Mouse (Mus musculus) liver, embryonic 11.5 days (tissue): ENCODE measurements around the gene Prpf31. TPM values are rescaled to one million over a fixed set of nuclear protein-coding genes. Genes with fewer than 3 reads are reported as not detected.

Source experiments
- ATAC-seq: fragments of 200-750 bp; cut with Nextera tagmentation; replicated peaks from 2 replicates; pipeline ENCODE4 v1.8.0; 2017; ENCODE audit warnings: moderate number of reproducible peaks, mild to moderate bottlenecking, moderate TSS enrichment, moderate library complexity; ENCODE audit not compliant: low FRiP score
- DNase-seq: peaks from one replicate; pipeline ENCODE4 v3.0.0-alpha.2; 2017; ENCODE audit warnings: low spot score
- H3K27ac ChIP-seq: fragments of 300-500 bp; sonication (generic); 2 replicates; pipeline ENCODE4 v1.5.1; 2014; ENCODE audit warnings: mild to moderate bottlenecking, low read depth, low read length, control low read depth
- H3K27me3 ChIP-seq: fragments of 300-500 bp; sonication (generic); replicated peaks from 2 replicates; pipeline ENCODE4 v1.6.1; 2014; ENCODE audit warnings: low read length, mixed read lengths; ENCODE audit not compliant: control insufficient read depth, insufficient read depth
- H3K36me3 ChIP-seq: fragments of 300-500 bp; sonication (generic); 2 replicates; pipeline ENCODE4 v1.6.1; 2014; ENCODE audit warnings: mild to moderate bottlenecking, low read length, moderate library complexity, mixed read lengths; ENCODE audit not compliant: control insufficient read depth, insufficient read depth
- H3K4me1 ChIP-seq: fragments of 300-500 bp; sonication (generic); replicated peaks from 2 replicates; pipeline ENCODE4 v1.6.1; 2014; ENCODE audit warnings: low read length, mixed read lengths; ENCODE audit not compliant: control insufficient read depth, insufficient read depth
- H3K4me2 ChIP-seq: fragments of 300-500 bp; sonication (generic); 2 replicates; pipeline ENCODE4 v1.6.1; 2014; ENCODE audit warnings: mild to moderate bottlenecking, control low read depth, moderate library complexity
- H3K4me3 ChIP-seq: fragments of 300-500 bp; sonication (generic); 2 replicates; pipeline ENCODE4 v1.5.1; 2014; ENCODE audit warnings: low read depth, low read length, control low read depth
- H3K9ac ChIP-seq: fragments of 300-500 bp; sonication (generic); 2 replicates; pipeline ENCODE4 v1.6.1; 2014; ENCODE audit warnings: low read depth, low read length, control low read depth
- H3K9me3 ChIP-seq: fragments of 300-500 bp; sonication (generic); 2 replicates; pipeline ENCODE4 v1.6.1; 2016; ENCODE audit warnings: low read length, inconsistent platforms, mixed read lengths; ENCODE audit not compliant: control insufficient read depth
- WGBS: fragments of 180-500 bp; shearing (Covaris S2); extraction: QIAGEN DNeasy Blood & Tissue Kit; methylation state at CpG from one replicate; pipeline ENCODE4 v1.1.7; 2014; 5-methylcytosine and 5-hydroxymethylcytosine counted together
- microRNA-seq: library from miRNA; unstranded; fragments of <30 nt; microRNA quantifications from one replicate; pipeline ENCODE4, GENCODE M21; 2017; ENCODE audit warnings: borderline number of aligned reads
- polyA plus RNA-seq: library from polyadenylated mRNA; unstranded; fragments of >200 nt; fragmentation: Nextera tagmentation; extraction: Ambion mirVana; gene quantifications from 2 replicates; pipeline ENCODE4 v1.2.1, GENCODE M21; 2014

Gene Prpf31
- polyA plus RNA-seq, 1 experiment from 2014 or later: 136 TPM

- Histone ChIP-seq H3K27ac (no peak overlapping the region), H3K27me3 (no peaks in the 10 kb centered on the region), H3K4me2 (no peak overlapping the region), H3K36me3 (peaks cover 11% of the 10 kb centered on the region), H3K9me3 (no peaks in the 10 kb centered on the region), H3K9ac (no peak overlapping the region), H3K4me1 (no peaks in the 10 kb centered on the region), H3K4me3 (no peak overlapping the region)
- ATAC-seq (no peak), DNase-seq (no peak)
- WGBS: 87% methylated on average over 31 of the region's 31 CpGs
Observed at GRCm38 (mm10) chr7:3685400-3686187, 55.8 kb downstream of the Prpf31 start.

GRCm38 (mm10) chr7:3691919-3692318 lies 62.1 kb downstream of the Prpf31 start:
- Histone ChIP-seq H3K4me2 (peak overlapping the region; percentile 98), H3K4me3 (peak overlapping the region; percentile 76), H3K4me1 (peaks cover 12% of the 10 kb centered on the region), H3K9me3 (no peaks in the 10 kb centered on the region), H3K27ac (no peak overlapping the region), H3K27me3 (no peaks in the 10 kb centered on the region), H3K36me3 (peaks cover 3% of the 10 kb centered on the region; the same call in 1 of the 2 replicates), H3K9ac (peak overlapping the region; percentile 70)
- no peak for ATAC-seq
- DNase-seq: no peak
- 15% methylated on average over 3 of the region's 3 CpGs for WGBS

Small RNA genes within 50 kb of the gene (microRNA-seq; reads per million reads assigned to microRNA genes)
- gene Gm25100 (not detected), gene Mir3572 (7.4 reads per million, percentile 19 among the genes with 10 or more reads in this experiment)

Other genes with a start within 250 kb of the Prpf31 start
- gene Cacng8, start 239.3 kb upstream of the Prpf31 start, polyA plus RNA-seq: 1.7 and 2.3 TPM in 2 replicates
- gene Cacng6, start 205.8 kb upstream of the Prpf31 start, polyA plus RNA-seq: 0.19 TPM in 1 of 2 replicates, not detected in the other
- not detected in 2 replicates for gene Tarm1, start 127.4 kb upstream of the Prpf31 start, polyA plus RNA-seq
- 0.17 TPM in 1 of 2 replicates, not detected in the other for gene Oscar, start 13.8 kb upstream of the Prpf31 start, polyA plus RNA-seq
- gene Ndufa3, start 12.6 kb upstream of the Prpf31 start, polyA plus RNA-seq: 375 and 405 TPM in 2 replicates
- gene Tfpt, start 56 bp upstream of the Prpf31 start, polyA plus RNA-seq: 21.5 and 24.1 TPM in 2 replicates
- gene Cnot3, start 15.3 kb downstream of the Prpf31 start, polyA plus RNA-seq: 69.6 and 76.5 TPM in 2 replicates
- 13.4 and 13.5 TPM in 2 replicates for gene Leng1, start 35.9 kb downstream of the Prpf31 start, polyA plus RNA-seq
- gene Tmc4, start 47.6 kb downstream of the Prpf31 start, polyA plus RNA-seq: 10.0 and 12.1 TPM in 2 replicates
- gene Tsen34, start 62.9 kb downstream of the Prpf31 start, polyA plus RNA-seq: 103 and 106 TPM in 2 replicates
- 35.7 and 36.7 TPM in 2 replicates for gene Mboat7, start 63.5 kb downstream of the Prpf31 start, polyA plus RNA-seq
- 1,767 and 1,846 TPM in 2 replicates for gene Rps9, start 74.0 kb downstream of the Prpf31 start, polyA plus RNA-seq
- gene Pirb, start 90.4 kb downstream of the Prpf31 start, polyA plus RNA-seq: 1.0 and 1.3 TPM in 2 replicates
- gene Gm15448, start 195.7 kb downstream of the Prpf31 start, polyA plus RNA-seq: 0.13 TPM in 1 of 2 replicates, not detected in the other
- 0.30 and 0.38 TPM in 2 replicates for gene Pira2, start 215.1 kb downstream of the Prpf31 start, polyA plus RNA-seq